8 mouse cellular contexts compared by ENCODE assay signal in genomic region chr16:33062024-33062681, GRCm38 (mm10). TPM values are rescaled to one million over a fixed set of nuclear protein-coding genes. Genes with fewer than 3 reads are reported as not detected.
A peak's percentile ranks its signal among the peaks of the same experiment; 100 is the strongest.
DNase-seq lines count a peak whose midpoint lies in the region; ATAC-seq and TF ChIP-seq lines count a peak whose summit lies in the region.

TSS of gene Lmln (plus strand) at chr16:33062521.

- under 1% methylated on average over 64 of the region's 64 CpGs for WGBS in embryonic facial prominence, embryonic 13.5 days
- under 1% methylated on average over 64 of the region's 64 CpGs for WGBS in heart, adult 2 months
- under 1% methylated on average over 64 of the region's 64 CpGs for WGBS in limb, embryonic 13.5 days
- under 1% methylated on average over 62 of the region's 64 CpGs for WGBS in midbrain, embryonic 16.5 days

- intact Hi-C loops in heart, adult 2 months (cut with DNase I), result no loop called here

- TF ChIP-seq EP300 in heart, adult 2 months (IDR thresholded peaks at IDR 0.05; ENCODE audit: insufficient read depth, low read depth, low read length), result no peak

- no peaks in the 10 kb centered on the region for H3K79me2 ChIP-seq in heart, adult 2 months (replicated peaks; ENCODE audit: control insufficient read depth, insufficient read depth, low read length)

- ATAC-seq in embryonic facial prominence, embryonic 13.5 days (ENCODE audit: insufficient number of reproducible peaks, insufficient read depth, low FRiP score, low TSS enrichment, low read depth), result peak; percentile 94
- peak; percentile 97 for ATAC-seq in limb, embryonic 13.5 days (ENCODE audit: low FRiP score, low read depth)
- peak; percentile 96 for ATAC-seq in midbrain, embryonic 16.5 days

- peak; percentile 99 for DNase-seq in 3134 (ENCODE audit: extremely low read depth, insufficient read length, low spot score)
- peak; percentile 96 for DNase-seq in adrenal gland, postnatal 36 days
- DNase-seq in heart, adult 2 months, result peak; percentile 91 to 96
- peak; percentile 90 to 91 for DNase-seq in kidney, adult 8-10 months
- DNase-seq in spleen, postnatal 10 days (ENCODE audit: low spot score in 2 of 2), result peak; percentile 81 to 88

- peak within 1 kb of the TSS; percentile 73 for H3K4me3 ChIP-seq in embryonic facial prominence, embryonic 13.5 days
- peak within 1 kb of the TSS; percentile 81 for H3K4me3 ChIP-seq in heart, adult 2 months
- H3K4me3 ChIP-seq in limb, embryonic 13.5 days, result peak within 1 kb of the TSS; percentile 78
- H3K4me3 ChIP-seq in midbrain, embryonic 16.5 days (ENCODE audit: low read depth, low read length), result peak within 1 kb of the TSS; percentile 88

- peaks cover 36% of the 10 kb centered on the region for H3K4me1 ChIP-seq in embryonic facial prominence, embryonic 13.5 days
- peaks cover 2% of the 10 kb centered on the region for H3K4me1 ChIP-seq in heart, adult 2 months (ENCODE audit: control insufficient read depth, insufficient read depth, low read length)
- H3K4me1 ChIP-seq in limb, embryonic 13.5 days, result peaks cover 26% of the 10 kb centered on the region
- peaks cover 26% of the 10 kb centered on the region for H3K4me1 ChIP-seq in midbrain, embryonic 16.5 days (ENCODE audit: control insufficient read depth, insufficient read depth, low read length)

- TF ChIP-seq POLR2A in heart, adult 2 months (IDR thresholded peaks at IDR 0.05; ENCODE audit: insufficient read depth, low read depth, low read length), result peak; percentile 86

- H3K36me3 ChIP-seq in embryonic facial prominence, embryonic 13.5 days, result peaks cover 31% of the 10 kb centered on the region
- peaks cover 13% of the 10 kb centered on the region for H3K36me3 ChIP-seq in heart, adult 2 months (ENCODE audit: control insufficient read depth, insufficient read depth, low read length)
- H3K36me3 ChIP-seq in limb, embryonic 13.5 days, result peaks cover 32% of the 10 kb centered on the region
- H3K36me3 ChIP-seq in midbrain, embryonic 16.5 days (ENCODE audit: control insufficient read depth, insufficient read depth, low read length), result peaks cover 13% of the 10 kb centered on the region

- peak within 1 kb of the TSS; percentile 81 for H3K9ac ChIP-seq in embryonic facial prominence, embryonic 13.5 days
- H3K9ac ChIP-seq in heart, adult 2 months (ENCODE audit: low read depth, low read length), result peak within 1 kb of the TSS; percentile 81
- peak within 1 kb of the TSS; percentile 74 for H3K9ac ChIP-seq in limb, embryonic 13.5 days
- peak within 1 kb of the TSS; percentile 82 for H3K9ac ChIP-seq in midbrain, embryonic 16.5 days (ENCODE audit: low read depth, low read length)

- no peaks in the 10 kb centered on the region for H3K9me3 ChIP-seq in embryonic facial prominence, embryonic 13.5 days
- no peaks in the 10 kb centered on the region for H3K9me3 ChIP-seq in limb, embryonic 13.5 days
- no peaks in the 10 kb centered on the region for H3K9me3 ChIP-seq in midbrain, embryonic 16.5 days (replicated peaks; ENCODE audit: control insufficient read depth, low read length, poor library complexity, severe bottlenecking)

- TF ChIP-seq CTCF in heart, adult 2 months (IDR thresholded peaks at IDR 0.05), result no peak

- peak within 1 kb of the TSS; percentile 88 for H3K4me2 ChIP-seq in embryonic facial prominence, embryonic 13.5 days
- peak within 1 kb of the TSS; percentile 86 for H3K4me2 ChIP-seq in limb, embryonic 13.5 days (replicated peaks)
- H3K4me2 ChIP-seq in midbrain, embryonic 16.5 days (ENCODE audit: low read length), result peak within 1 kb of the TSS; percentile 76

- no peaks in the 10 kb centered on the region for H3K27me3 ChIP-seq in embryonic facial prominence, embryonic 13.5 days
- H3K27me3 ChIP-seq in heart, adult 2 months (ENCODE audit: control insufficient read depth, insufficient read depth, low read length), result no peaks in the 10 kb centered on the region
- no peaks in the 10 kb centered on the region for H3K27me3 ChIP-seq in limb, embryonic 13.5 days
- no peaks in the 10 kb centered on the region for H3K27me3 ChIP-seq in midbrain, embryonic 16.5 days (ENCODE audit: control insufficient read depth, insufficient read depth, low read depth, low read length)

- H3K27ac ChIP-seq in embryonic facial prominence, embryonic 13.5 days, result peak within 1 kb of the TSS; percentile 76
- H3K27ac ChIP-seq in heart, adult 2 months, result peak within 1 kb of the TSS; percentile 71
- peak within 1 kb of the TSS; percentile 40 for H3K27ac ChIP-seq in limb, embryonic 13.5 days
- H3K27ac ChIP-seq in midbrain, embryonic 16.5 days (ENCODE audit: low read length), result peak within 1 kb of the TSS; percentile 84

RNA-seq across cellular contexts. Expression of gene Lmln, which starts in this region (rescaled TPM):
- 10 to 100 TPM; 12.9 TPM for total RNA-seq in adrenal gland, postnatal 36 days (2021)
- 1.4 and 3.9 TPM in 2 replicates for polyA plus RNA-seq in embryonic facial prominence, embryonic 13.5 days (2015; fragmentation: Nextera tagmentation; extraction: Ambion mirVana)
- 1 to 10 TPM; 1.9 to 2.0 TPM for total RNA-seq in heart, adult 2 months (2021)
- 1.1 and 1.8 TPM in 2 replicates for polyA plus RNA-seq in heart, adult 2 months (2012; rRNA removed)
- polyA plus RNA-seq in limb, embryonic 13.5 days (2015; fragmentation: Nextera tagmentation; extraction: Ambion mirVana), result 3.4 and 4.0 TPM in 2 replicates
- polyA plus RNA-seq in midbrain, embryonic 16.5 days (2015; fragmentation: Nextera tagmentation; extraction: Ambion mirVana), result 3.1 and 4.3 TPM in 2 replicates

Comparison
In these comparisons a context has a peak if more than half of its experiments do, and no peak if none do; other contexts are left out.
1. Peak in every context shown above with its lines: DNase-seq, ATAC-seq, H3K4me3 ChIP-seq and H3K27ac ChIP-seq.
2. RNA of gene Lmln (total RNA-seq): 12.9 TPM in adrenal gland, postnatal 36 days; 1.9 to 2.0 TPM in heart, adult 2 months; every median in the first group is over 4 times any median in the second.